Mouse (Mus musculus) left cerebral cortex, adult 6 months (tissue): ENCODE results near the gene Mfsd9. TPM values are rescaled to one million over a fixed set of nuclear protein-coding genes. Genes with fewer than 3 reads are reported as not detected.

Experiments used
- long read RNA-seq, 2 experiments: library from polyadenylated mRNA; unstranded; transcript quantifications; one replicate each; pipeline ENCODE4 v2.0.0; 2019 to 2020
- polyA plus RNA-seq: library from polyadenylated mRNA; unstranded; fragments of <200 nt; fragmentation: Nextera tagmentation; gene quantifications from 2 replicates; pipeline ENCODE4 v1.2.3, GENCODE M21; 2021

Mfsd9 gene
- 2.5 and 2.9 TPM in 2 replicates for polyA plus RNA-seq
- long read RNA-seq, experiment 1, transcript Mfsd9-201 (6 exons, 3,160 nt) = major isoform, 29 of 37 reads
- long read RNA-seq, experiment 1, partial matches to known transcripts = 0 of 37 reads
- long read RNA-seq, experiment 1, other reads (novel, unspliced or antisense) = 8 of 37 reads
- long read RNA-seq, experiment 2, partial matches to known transcripts = 0 of 2 reads
- long read RNA-seq, experiment 2, other reads (novel, unspliced or antisense) = 1 of 2 reads

DNA sequence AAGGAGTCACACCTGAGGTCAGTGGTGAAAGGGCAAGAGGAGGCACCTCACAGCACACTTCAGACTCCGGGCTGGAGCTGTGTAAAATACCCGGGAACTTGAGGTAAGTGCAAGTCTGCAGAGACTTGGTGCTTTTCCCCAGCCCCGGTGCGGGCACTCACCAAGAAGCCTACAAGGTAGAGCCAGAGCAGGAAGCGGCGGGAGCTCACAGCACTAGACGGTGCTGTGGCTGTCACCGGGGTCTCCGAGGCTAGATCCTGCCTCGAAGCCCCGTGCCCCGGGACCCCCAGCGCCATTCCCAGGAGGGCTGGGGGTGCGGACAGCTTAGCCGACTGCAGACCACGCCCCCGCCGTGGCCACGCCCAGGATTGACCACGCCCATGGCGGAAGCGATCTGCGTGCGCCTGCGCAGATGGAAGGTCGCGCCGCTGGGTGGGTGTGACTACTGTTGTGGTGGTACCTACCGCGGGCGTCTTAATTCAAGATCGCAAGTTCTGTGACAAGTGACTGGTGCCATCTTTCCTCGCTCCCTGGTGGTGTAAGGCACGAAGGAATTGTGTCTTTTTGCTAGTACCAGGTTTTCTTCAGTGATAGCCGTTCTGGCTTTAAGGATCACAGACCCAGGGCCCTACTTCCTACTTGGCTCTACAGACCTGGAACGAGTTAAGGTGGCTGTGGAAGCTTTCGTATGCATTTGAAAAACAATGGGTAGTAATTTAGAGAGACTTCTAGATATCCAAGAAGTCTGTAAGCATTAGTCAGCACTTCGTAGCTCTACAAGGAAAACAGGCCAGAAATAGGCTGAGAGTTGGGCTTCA lies at the start of gene Mfsd9:
Gene Mfsd9 (minus strand): TSS at position 364 of the 818 bp plus-strand sequence.

GRCm38 (mm10) chr1:40805351-40805750 lies 14.9 kb upstream of the Mfsd9 start, which contains the start of gene Tmem182:
Tmem182 (plus strand) TSS chr1:40805601.

Other genes with a start within 250 kb of the Mfsd9 start
- 0.15 and 0.32 TPM in 2 replicates for gene Slc9a4, start 210.6 kb downstream of the Mfsd9 start, polyA plus RNA-seq
- 0.82 and 0.93 TPM in 2 replicates for gene Slc9a2, start 110.1 kb downstream of the Mfsd9 start, polyA plus RNA-seq
- gene Tmem182, start 14.9 kb upstream of the Mfsd9 start, polyA plus RNA-seq = 0.05 TPM in 1 of 2 replicates, not detected in the other